Mouse (Mus musculus) heart, adult 9 months (tissue): ENCODE data around the gene Chrm1.

ENCODE experiments used
- DNase-seq, 2 experiments: peaks; one replicate each; pipeline ENCODE4 v3.0.0; 2022; ENCODE audit warnings: low spot score in 2 of 2

Chrm1 gene

DNA sequence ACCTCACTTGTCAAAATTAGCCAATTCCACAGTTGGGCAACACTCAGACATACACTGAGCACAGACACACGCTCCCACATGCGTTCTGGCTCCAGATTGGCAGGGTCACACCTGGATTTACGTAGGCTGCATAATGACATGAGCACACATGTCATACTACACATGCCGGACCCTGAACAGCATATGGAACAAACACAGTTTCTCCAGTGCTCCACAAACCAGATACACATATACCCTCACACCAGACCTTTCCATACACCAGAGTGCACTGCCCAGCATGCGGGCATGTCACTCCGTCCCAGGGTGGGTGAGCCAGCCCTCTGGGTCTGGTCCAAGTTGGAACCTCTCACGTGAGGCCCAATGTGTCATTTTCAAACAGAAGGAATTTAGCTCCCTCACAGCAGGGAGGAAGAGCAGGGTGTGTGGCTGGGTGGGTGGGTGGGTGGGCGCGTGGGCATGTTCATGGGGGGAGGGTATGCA, at the start of gene Chrm1:
Gene Chrm1 (plus strand): TSS at position 430 of the 480 bp plus-strand sequence.
- no peak for DNase-seq

DNA sequence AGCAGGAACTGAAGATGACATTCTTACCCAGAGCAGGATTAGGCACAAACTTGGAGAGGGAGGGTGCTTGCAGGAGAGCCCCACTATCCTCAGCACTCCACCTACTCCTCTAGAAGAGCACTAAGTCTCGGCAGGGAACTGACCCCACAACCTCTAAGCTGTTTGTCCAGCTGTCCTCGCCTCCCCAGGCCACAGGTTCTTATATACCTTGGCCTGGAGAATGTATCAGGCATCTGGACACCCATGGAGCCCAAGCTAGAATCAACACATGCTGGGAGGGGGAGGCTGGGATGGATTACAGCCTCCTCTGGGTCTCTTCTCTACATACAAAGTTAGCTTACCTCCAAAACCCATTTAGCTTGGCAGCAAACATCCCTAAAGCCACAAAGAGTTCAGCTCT, 49.2 kb upstream of the Chrm1 start:
- DNase-seq: no peak

DNA sequence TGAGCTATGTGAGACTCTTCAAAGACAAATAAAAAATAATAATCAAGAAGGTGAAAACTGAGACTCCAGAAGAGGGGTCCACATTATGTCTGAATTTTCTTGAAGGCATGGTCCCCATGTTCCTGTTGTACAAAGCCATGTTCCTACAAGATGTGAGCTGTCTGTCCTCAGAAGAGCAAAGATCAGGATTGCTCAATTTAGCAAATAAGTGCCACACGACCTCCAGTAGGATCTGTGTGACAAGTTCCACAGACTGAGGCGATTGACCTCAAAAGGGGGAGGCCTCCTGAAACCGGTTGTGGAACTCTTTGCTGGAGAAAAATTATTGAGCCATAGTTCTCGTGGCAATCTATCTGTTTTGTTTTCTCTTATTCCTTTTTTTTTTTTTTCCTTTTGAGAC, 47.3 kb upstream of the Chrm1 start:
- DNase-seq: no peak

DNA sequence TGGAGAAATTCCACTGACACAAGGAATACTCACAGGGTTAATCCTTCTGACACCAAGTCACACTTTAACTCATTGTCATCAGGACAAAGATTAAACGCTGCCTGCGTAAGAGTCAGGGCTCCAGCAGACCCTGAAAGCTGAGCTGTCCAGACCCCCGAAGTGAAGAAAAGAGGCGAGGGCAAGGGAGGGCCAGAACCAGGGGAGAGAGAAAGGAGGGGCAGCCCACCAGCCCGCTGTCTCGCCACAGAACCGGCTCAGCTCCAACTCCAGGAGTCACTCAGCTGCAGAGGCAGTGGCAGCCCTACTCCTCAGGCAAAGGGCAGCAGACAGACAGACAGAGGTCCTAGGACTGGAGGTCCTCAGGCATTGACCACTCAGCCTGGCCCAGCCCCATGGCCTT, 45.7 kb upstream of the Chrm1 start, which contains the start of gene Slc22a6:
Gene Slc22a6 (plus strand): TSS at position 136 of the 400 bp plus-strand sequence.
- DNase-seq: no peak

DNA sequence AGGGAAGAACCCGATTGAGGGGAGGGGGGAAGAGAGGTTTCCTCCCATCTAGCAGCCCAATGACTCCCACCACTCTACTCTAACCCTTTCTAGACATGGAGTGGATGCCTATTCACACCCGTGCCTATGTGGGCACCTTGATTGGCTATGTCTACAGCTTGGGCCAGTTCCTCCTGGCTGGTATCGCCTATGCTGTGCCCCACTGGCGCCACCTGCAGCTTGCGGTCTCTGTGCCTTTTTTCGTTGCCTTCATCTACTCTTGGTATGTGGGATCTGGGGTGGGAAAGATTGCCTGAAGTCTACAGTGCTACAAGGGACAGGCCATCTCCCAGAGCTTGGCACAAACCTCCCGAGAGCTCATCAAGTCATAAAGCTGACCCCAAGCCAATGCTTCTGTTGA, 42.5 kb upstream of the Chrm1 start:
- DNase-seq: no peak

DNA sequence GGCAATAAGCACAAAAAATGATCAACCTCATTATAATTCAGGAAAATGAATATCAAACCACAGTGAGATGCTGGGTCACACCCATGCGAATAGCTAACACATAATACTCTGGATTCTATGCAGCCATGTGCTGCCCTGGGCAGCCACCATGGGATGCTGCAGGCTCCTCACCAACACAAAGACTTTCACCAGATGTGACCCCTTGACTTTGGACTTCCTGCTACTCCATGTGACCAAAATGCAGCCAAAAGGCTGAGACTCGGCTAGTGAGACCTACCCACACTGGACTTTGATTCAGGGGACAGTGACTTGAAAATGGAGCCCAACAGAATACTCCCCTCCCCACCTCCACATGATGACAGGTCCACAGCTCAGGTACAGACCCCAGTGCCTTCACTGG, 33.3 kb upstream of the Chrm1 start:
- DNase-seq: peak; percentile 13 to 26

DNA sequence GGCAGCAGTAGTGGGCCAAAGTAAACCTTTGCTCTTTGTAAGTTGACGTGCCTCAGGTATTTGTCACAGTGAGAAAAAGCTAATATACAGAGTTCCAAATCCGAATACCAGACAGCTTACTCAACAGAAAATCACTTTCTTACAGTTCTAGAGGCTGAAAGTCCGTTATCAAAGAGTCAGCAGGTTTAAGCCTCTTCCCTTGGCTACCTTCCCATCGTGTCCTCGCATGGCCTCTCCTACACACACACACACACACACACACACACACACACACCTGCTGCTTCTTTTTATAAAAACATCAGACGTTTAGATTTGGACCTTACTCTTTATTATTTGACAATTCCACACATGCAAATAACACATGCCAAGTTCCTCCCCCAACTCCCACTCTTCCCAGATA, 32.8 kb upstream of the Chrm1 start:
- no peak for DNase-seq

DNA sequence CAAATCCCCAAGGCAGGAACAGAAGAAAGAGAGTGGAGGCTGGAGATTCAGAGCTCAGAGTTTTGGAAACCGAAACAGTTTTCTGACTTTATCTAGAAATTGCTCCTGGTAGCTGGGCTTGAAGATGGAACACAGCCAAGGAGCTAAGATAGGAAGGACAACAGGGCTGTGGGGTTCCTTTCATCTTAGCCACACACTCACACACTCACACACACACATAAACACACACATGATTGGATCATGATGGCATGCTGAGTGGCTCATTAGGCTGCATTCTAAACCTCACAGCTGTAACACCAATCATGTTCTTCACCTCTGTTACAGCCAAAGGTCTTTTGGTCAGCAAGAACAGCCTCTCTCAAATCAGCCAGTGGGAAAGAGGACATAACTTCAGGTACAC, 31.6 kb upstream of the Chrm1 start:
- DNase-seq: no peak

DNA sequence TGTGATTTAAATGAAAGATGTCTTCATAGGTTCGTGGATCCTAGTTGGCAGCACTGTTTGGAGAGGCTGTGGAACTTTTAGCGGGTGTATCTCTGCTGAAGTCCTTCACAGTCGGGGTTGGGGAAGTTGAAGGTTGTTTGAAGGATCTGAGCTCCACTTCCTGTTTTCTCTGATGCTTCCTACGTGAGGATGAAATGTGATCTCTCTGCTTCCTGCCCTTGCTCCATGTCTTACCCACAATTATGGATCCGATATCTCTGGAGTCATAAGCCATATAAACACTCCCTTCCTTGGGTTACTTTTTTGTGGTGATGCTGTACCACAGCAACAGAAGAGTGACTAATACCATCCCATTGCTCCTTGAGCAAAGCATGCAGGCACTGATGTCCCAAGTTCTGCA, 21.5 kb upstream of the Chrm1 start:
- DNase-seq: no peak

DNA sequence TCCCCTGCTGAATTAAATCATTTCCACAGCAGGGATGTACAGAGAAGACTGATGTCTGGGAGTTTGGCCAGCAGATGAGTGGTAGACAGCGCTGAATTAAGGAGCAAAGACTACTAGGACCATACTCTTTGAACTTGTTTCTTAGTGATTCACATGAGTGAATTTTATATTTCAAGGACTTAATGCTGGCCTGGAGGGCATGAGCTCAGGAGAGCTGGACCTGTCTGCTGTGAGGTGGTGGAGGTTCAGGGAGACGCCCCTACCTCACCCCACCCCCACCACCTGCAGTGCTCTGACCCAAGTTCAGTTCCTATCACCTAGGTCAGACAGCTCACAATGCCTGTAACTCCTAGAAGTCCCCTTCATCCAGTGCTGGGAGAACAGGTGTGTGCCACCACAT, 17.2 kb upstream of the Chrm1 start:
- no peak for DNase-seq

DNA sequence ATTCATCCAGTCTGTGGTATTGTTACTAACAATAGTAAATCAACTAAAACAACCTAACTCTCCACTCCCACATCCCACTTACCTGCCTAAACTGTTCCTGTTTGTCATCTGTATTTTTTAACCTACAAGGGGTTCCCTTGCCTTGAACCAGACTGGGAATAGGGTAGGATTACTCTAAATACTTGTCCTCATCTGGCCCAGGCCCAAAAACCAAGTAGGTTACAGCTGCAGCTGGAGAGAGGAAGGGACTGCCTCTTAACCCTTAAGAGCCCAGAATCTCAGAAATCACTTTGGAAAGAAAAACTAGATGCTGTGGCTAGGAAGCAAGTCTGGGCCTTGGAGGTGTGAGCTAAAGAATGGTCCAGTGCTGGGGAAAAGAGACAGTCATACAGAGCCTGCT, 7.8 kb upstream of the Chrm1 start:
- no peak for DNase-seq

DNA sequence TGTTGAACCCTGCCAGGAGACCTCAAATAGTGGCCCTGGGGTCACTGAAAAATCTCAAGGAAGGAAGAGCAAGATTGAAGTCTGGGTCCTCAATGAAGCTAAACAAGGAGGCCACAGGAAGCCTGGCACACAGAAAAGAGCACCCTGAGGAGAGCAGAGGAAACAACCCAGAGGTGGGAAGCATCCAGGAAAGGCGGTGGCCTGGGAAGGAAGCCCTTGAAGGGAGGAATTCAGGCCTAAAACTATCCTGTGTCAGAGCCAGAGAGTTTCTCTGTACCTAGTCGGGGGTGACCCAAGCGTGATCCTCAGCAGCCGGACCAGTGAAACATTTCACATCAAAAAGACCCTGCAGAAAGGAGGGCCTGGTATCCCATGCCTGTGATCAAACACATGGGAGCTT, 7.2 kb upstream of the Chrm1 start:
- peak in 1 of 2 experiments; percentile 45 for DNase-seq

DNA sequence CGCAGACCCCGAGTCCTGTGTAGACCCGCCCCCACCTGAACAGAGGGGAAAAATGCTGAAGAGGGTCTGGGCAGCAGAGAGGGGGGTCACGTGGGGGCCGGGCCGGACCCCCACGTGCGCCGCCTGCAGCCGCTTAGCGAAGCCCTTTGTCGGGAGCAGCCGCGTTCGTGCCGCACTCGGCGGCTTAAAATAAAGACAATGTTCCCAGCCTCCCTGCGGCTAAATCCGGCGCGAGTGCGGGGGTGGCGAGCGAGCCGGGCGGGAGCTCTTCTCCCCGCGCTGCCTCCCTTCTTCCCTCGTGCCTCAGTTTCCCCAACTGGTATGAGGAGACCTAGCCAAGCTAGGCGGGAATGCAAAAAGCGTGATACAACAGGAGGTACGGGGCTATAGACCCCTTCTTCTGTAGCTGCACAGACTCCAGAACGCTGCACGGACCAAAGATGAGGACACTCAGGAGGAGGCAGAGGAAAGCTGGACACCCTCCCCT, 1.7 kb upstream of the Chrm1 start:
- no peak for DNase-seq

DNA sequence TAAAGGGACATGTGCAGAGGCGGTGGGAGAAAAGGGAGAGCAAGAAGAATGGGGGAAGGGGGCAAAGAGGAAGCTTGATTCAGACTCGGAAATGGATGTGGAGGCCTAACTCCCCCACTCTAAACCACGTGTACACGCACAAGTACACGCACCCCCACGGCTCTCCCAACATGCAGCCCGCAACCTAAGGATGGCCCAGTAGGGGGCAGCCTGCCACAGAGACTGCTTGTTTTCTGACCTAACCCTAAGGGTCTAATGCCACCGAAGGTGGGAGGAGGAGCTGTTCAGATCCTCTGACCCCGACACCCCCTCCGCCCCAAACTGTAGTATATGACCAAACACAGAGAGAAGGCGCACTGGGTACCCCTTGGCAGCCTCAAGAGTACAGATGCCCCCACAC, 1.3 kb upstream of the Chrm1 start:
- no peak for DNase-seq

DNA sequence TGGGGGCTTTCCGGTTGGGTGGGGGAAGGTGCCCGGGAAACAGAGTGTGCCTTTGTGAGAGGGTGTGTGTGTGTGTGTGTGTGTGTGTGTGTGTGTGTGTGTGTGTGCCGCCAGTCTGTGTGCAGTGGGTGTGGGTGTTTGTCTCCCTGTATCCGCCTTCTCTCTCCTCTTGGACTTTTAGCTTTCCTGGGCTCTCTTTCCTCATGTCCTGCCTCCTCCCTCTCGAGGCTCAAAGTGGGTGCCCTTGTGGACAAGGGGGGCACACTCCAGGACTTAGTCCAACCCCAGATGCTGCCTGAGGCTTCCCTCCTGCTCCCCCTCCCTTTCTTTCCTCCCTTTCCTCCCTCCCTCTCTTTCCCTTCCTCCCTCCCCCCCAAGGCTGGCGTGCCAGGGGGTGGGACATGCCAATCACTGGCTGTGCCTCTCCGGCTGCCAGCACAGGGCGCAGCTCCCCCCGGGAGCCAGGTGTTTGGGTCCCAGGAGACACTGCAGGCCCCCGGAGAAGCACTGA, 377 bp downstream of the Chrm1 start:
- no peak for DNase-seq

DNA sequence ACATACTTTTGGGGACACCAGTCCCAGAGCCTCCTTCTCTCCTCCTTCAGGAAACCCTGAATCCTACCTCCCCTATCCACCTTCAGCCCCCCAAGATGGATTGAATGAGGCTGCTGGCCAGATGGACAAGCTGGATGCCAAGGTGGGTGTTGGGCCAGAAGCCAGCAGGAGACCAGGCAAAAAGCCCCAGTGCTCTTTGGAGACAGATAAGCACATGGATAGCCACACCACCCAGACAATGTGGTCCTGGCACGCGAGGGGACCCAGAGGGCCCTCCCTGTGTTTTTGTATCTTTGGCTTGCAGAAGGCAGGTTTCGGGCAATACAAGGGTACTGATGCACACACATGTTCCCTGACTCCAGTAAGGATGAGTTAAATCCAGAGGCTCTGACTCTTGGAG, 1.3 kb downstream of the Chrm1 start:
- DNase-seq: no peak

DNA sequence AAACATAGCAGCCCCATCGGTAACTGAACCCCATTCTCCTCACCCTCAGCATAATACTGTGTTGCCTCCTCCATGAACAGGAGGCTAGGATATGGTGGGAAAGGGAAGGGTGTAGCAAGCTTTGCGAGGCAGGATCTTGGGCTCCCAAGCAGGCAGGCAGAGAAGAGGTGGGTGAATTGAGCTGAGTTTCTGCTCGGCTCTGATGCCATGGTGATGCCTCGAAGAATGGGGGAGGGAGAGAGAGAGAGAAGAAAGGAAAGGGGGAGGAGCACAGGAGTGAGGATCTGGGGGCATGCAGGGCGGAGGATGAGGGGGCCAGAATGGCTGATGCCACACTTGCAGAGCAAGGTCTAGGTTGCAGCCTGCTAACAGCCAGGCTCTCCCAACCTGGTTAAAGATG, 2.2 kb downstream of the Chrm1 start:
- DNase-seq: no peak

DNA sequence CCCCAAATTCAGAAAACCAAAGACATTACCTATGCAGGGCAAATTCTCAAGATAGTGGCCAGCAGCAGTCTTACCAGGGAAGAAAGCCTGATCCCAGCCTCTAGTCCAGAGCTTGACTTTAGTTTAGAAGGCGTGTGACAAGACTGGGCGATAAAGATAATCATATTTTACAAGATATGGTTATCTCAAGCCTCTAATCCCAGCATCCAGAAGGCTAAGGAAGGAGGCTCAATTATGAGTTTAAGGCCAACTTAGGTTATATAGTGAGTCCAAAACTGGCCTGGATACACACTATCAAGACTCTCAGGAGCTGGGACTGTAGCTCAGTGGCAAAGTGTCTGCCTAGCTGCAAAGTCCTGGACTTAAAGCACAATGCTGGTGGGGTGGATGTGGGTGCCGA, 9.3 kb downstream of the Chrm1 start:
- DNase-seq: no peak

DNA sequence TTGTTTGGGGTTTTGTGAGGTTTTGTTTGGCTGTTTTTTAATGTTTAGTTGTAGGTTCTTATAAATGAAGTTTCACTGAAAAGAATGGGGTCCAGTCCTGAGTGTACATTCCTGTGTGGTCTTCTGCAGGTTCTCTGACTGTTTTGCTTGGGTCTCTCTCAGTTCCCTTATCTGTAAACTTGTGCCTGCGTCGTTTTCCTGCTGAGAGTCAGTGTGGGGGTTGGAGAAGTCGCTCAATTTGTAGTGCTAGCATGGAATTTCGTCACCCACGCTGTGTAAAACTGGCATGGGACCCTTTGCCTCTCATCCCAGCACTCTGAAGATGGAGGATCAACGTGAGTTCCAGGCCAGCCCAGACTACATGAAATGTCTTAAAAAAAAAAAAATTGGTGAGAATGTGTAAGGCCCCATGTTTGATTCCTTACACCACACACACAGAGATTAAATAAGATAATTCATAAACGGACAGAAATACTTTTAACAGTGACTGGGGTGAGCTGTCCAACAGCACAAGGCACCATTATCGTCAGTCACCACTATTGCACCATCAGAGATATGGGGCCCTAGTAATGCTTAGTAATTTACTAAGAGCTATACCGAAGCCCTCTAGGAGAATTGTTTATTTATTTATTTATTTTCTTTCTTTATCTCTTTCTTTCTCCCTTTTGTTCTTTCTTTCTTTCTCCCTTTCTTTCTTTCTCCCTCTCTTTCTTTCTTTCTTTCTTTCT, 9.9 kb downstream of the Chrm1 start:
- DNase-seq: no peak

DNA sequence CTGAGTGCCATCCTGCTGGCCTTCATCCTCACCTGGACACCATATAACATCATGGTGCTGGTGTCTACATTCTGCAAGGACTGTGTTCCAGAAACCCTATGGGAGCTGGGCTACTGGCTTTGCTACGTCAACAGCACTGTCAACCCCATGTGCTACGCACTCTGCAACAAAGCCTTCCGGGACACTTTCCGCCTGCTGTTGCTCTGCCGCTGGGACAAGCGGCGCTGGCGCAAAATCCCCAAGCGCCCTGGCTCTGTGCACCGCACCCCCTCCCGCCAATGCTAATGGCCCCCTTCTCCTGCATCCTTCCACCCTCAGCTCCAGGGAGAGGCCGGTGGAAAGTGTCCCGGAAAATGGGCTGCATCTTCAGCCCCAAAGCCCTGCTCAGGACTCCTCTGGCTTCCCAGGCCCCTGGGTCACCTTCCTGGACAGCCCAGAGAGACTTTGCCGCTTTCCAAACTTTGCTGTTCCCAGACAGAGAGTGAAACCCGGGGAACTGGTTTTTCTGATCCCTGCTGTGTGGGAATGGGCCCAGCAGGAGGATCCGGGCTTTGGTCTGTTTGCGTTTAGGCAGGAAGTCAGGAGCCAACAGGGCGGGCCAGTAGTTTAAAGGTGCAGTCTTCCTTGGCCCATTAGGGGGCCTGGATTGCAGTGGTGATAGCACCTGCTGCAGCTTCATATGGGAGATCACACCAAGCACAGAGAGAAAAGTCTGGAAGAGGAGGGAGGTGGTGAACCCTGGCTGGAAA, 15.6 kb downstream of the Chrm1 start:
- peak in 1 of 2 experiments; percentile 35 for DNase-seq

DNA sequence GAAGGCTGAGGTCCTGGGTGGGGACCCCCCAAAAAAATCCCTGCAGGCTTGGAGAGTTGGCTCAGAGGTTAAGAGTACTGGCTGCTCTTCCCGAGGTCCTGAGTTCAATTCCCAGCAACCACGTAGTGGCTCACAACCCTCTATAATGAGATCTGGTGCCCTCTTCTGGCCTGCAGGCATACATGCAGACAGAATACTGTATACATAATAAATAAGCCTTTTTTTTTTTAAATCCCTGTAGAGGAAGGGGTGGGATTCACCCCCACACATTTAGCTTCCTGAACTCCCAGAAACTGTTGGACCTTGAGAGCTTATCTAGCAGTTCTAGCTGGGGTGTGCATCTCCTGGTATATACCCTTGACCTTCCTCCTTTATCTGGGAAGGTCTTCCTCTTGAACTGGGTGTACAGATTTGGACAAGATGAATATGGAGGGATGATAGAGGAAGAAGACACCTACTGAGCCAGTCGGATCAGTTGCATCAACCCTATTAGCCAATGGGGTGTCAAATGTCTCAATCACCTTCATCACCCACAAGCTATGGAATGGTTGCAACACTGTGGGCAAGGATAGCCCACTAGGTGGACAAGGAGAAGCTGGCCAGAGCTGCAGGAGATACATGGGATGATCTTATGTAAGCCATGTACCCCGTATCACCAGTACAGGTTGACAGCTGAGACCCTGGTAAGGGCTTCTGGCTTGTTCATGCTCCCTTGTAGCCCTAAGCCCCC, 18.2 kb downstream of the Chrm1 start:
- DNase-seq: no peak

DNA sequence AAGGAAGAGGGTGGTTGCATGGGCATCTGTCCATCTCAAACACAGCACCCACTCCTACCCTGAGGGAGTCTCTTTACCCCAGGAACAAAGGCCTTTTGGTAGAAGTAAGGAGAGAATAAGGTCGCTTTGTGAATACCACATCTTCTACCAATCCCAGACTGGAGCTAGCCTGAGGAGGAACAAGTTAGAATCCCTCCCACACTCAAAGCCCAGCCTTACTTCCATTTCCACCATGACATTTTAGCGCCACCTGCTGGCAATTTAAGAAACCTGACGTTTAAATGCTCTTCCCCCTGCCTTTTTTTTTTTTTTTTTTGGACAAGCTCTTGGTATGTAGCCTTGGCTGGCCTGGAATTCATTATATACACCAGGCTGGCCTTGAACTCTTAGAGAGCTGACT, 19.4 kb downstream of the Chrm1 start:
- DNase-seq: peak; percentile 33 to 59
